Mouse (Mus musculus): ENCODE measurements around the gene Spata20.

The Spata20 gene

DNA sequence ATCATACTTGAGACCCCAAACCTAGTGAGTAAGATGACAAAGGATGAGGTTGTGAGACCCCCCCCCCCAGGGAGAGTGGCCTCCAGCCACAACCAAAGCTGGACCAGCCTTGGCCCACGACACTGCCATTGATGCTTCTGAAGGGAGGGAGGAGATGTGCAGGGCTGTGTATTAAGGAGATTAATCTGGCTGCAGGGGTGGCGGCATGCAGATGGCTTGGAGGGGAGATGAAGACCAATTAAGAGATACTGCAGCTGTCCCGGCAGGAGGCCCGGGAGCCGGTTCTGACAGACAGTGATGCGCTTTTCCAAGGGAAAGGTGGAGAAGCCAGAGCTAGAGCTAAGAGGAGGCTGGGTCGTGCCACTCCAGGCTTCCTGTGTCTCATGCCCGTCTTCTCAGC is 36.7 kb downstream of the Spata20 start:
- no peak for DNase-seq

DNA sequence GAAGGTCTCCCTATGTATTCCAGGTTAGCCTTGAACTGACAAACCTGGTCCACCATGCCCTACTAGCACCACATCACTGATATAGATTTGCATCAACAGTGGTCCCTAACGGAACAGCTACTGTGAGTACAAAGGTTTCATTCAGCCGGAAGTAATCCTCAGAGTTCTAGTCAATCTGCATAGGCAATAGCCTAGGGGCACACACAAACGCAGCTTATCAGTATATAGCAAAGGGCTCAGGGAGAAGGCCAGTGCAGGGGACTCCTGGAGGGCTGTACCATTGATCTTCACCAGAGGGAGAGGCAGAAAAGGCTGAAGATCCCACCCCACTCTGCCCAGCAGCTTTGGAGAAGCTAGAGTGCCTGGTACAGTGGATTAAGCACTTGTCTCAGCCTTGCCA is 39.0 kb downstream of the Spata20 start:
- DNase-seq, result no peak

DNA sequence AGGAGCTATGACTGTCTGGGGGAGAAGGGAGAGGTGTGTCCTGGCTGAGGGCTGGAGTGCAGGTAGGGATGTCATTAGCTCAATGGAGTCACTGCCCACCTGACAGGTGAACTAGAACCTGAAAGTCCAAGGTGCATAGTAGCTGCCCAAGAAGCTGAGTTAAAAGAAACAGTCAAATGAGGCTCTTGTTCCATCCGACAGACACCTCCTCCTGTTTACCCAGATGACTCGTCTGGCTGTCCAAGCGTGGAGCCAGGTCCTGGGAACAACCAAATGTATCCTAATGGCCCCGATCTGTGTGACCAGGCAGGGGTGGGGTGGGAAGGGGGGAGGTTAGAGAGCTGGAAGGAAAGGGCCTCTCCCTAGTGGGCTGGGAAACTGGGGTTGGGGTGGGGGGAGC is 40.7 kb downstream of the Spata20 start:
- DNase-seq, result no peak

DNA sequence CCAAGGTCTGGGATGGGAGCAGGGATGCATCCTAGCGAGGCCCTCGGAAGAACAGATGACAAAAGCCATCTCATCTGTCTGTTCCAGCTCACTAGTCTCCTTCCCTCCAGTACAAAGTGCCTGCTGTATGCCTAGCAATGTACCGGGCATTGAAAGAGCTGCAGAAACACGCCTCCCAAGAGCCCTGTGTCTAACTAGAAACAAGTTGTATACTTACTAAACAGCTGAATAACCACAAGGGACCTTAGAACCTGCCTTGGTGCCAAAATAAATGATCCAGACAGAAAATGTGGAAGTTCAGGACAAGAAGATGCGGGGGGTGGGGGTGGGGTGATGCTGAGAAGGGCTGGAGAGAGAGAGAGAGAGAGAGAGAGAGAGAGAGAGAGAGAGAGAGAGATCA is 41.1 kb downstream of the Spata20 start:
- DNase-seq, result no peak

DNA sequence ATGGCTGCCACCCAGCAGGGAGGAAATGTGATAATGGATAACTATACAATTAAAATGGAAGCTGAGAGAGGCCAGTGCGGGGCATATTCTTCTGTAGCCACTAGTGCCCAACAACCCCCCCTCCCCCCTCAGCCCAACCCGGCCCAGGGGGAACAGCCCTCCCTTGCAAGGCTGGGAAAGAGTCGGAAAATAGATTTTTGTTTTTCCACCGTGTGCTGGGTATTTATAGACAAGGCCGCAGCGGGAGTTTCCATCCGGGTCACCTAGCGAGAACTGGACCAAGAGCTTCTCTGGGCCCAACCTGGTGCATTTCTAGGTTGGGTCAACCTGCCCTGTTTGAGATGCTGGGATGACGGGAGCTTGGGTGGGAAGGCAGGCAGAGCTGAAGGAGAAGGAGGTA is 44.2 kb downstream of the Spata20 start:
- no peak for DNase-seq

DNA sequence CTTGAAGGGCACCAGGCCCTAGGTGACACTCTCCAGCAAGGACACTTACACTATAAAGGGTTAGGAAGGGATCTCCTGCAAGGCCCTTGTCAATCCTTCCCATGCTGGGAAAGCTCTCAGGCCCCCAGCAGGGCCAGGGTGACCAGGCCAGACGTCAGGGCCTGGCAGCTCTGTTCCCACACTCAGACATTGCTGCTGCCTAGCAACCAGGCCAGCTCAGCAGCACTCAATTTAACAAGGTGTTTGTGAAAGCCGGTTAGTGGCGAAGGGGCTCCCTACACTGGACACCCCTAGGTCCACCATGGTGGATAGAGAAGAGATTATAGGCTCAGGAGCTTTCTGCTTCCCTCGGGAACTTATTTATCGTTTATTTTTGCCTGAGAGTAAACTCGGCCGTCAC is 44.9 kb downstream of the Spata20 start:
- no peak for DNase-seq

DNA sequence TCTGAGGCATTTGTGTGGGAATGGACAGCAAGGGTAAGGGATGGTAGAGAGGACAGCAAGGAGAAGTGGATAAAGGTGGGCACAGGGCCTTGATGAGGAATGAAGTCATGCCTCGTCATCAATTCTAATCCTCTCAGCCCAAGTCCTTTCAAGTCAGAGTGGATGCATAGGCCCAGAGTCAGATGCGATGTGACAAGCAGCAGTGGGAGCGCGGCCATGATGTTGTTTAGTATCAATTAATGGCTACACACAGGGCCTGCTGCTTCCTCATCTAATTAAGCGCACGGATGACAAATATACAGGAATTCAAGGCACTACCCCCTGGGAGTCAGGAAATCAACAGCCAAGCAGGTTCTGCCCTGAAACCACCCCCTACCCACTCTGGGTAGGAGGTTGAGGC is 45.6 kb downstream of the Spata20 start:
- no peak for DNase-seq

DNA sequence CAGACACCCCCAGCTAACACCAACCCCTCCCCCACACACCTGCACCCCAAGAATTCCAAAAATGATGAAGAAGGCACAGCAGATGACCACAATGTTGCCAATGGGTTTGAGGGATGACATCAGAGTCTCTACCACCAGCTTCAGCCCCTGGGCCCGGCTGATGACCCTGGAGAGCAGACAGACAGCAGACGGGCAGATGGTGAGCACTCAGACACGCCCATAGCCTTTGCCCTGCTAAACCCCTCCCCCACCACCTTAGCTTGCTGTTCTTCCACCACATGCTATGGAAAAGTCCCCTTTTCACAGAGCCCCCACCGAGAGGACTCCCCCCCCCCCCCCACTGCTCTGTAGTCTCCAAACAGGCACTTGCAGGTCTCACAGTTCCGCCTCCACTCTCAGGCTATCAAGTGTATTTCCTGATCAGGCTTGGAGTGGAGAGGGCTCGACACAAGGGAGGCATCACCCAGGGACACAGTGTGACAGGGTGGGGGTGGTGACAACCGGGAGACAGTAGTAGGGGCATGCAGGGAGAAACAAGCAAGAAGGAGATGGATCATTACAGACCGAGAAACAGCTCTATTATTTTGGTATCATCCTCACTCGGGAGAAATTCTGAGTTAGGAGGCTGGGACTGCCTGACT is 56.8 kb downstream of the Spata20 start:
- DNase-seq, result no peak
